1 mouse cellular context compared by ENCODE assay signal in the genomic region with DNA sequence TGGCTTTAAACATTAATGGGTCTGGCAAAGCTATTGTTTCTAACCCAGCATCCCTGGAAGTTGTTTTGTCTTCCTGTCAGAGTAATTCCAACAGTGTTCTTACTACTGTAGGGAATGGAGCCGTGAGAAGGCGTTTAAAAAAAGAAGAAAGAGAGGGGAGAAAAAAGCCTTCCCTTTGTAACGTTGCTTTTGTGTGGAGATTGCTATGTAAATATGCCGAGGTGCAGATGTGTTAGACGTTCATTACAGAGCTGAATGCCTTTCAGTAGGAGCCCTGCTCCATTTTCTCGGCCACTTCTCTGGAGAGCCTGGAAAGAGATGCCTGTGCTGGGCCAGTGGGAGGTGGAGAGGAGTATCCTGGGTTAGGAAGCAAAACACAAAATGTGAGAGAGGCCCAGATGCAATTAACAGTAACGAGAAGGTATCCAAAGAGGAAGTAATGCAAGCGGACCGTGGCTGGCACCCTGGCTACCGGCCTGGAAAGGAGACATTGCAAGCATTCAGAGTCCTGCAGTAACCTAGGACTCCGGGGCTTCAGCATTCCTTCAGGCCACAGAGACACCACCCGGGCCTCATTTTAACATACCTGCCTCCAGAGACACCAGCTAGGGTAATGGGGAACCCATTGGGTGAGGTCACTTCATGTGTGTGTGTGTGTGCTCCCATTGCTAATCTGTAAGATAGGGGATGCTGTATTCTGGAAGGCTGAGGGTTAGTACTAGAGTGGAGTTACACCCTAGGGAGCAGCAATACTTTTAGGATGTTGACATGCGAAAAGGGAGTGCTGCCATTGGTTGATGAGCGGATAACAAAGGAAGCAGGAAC.
TF ChIP-seq lines count a peak whose summit lies in the region.

No protein-coding gene starts in this region.

TF ChIP-seq in MEL, 35 proteins besides CTCF, POLR2A, EP300 and RAD21 (continued from another document):
- peak; percentile 53; the same call in 1 of the 2 replicates for TF ChIP-seq HCFC1 (IDR thresholded peaks at IDR 0.05; ENCODE audit: low read depth, low read length)
- TF ChIP-seq ZNF384 (IDR thresholded peaks at IDR 0.05; ENCODE audit: low read depth, low read length), result no peak
- TF ChIP-seq POLR2AphosphoS5 (IDR thresholded peaks at IDR 0.05; ENCODE audit: borderline replicate concordance, low read depth, low read length), result no peak
- TF ChIP-seq MXI1 (IDR thresholded peaks at IDR 0.05; ENCODE audit: low read depth, low read length), result peak; percentile 57; the same call in 1 of the 2 replicates
- TF ChIP-seq GATA1 (IDR thresholded peaks at IDR 0.05; ENCODE audit: low read depth, low read length), result peak; percentile 40; the same call in 1 of the 2 replicates
- no peak for TF ChIP-seq TCF12 (IDR thresholded peaks at IDR 0.05; ENCODE audit: low read depth, low read length)
- TF ChIP-seq MYC (IDR thresholded peaks at IDR 0.05; ENCODE audit: low read depth, low read length), result no peak
- TF ChIP-seq CHD1 (IDR thresholded peaks at IDR 0.05; ENCODE audit: low read depth, low read length), result peak; percentile 7
- no peak for TF ChIP-seq POLR2AphosphoS2 (IDR thresholded peaks at IDR 0.05; ENCODE audit: low read length)
- TF ChIP-seq CHD2 (IDR thresholded peaks at IDR 0.05; ENCODE audit: low read length), result no peak
- TF ChIP-seq TBP (IDR thresholded peaks at IDR 0.05; ENCODE audit: low read depth, low read length), result 0 out of 2 replicates have a peak, but pooled peaks have one; percentile 21
- no peak; the same call in 1 of the 2 replicates for TF ChIP-seq ETS1 (IDR thresholded peaks at IDR 0.05; ENCODE audit: low read depth, low read length)
- TF ChIP-seq KAT2A (conservative IDR thresholded peaks at IDR 0.05; ENCODE audit: low read depth, low read length), result no peak
- TF ChIP-seq NRF1 (IDR thresholded peaks at IDR 0.05; ENCODE audit: insufficient read depth, low read depth, low read length, poor library complexity, severe bottlenecking), result no peak
- no peak for TF ChIP-seq USF2 (IDR thresholded peaks at IDR 0.05; ENCODE audit: borderline replicate concordance in 1 of 2, insufficient read depth in 1 of 2, low read depth in 1 of 2, low read length in 2 of 2)
- TF ChIP-seq RCOR1 (IDR thresholded peaks at IDR 0.05; ENCODE audit: low read depth, low read length), result peak; percentile 65
- TF ChIP-seq MEF2A (IDR thresholded peaks at IDR 0.05; ENCODE audit: extremely low read depth, insufficient replicate concordance, low read depth, low read length, poor library complexity, severe bottlenecking), result no peak
- TF ChIP-seq SMC3 (IDR thresholded peaks at IDR 0.05; ENCODE audit: low read depth, low read length), result no peak
